Mouse (Mus musculus) gastrocnemius, postnatal 4 days (tissue): ENCODE data around the gene Slco2a1. TPM values are rescaled to one million over a fixed set of nuclear protein-coding genes. Genes with fewer than 3 reads are reported as not detected.

ENCODE experiments used
- DNase-seq, 2 experiments: peaks; one replicate each; pipeline ENCODE4 v3.0.0; 2021 to 2022; ENCODE audit warnings: low spot score in 2 of 2, mixed read lengths in 2 of 2
- long read RNA-seq, 2 experiments: library from polyadenylated mRNA; stranded (forward); transcript quantifications; one replicate each; pipeline ENCODE4 v2.0.0; 2021
- total RNA-seq, 2 experiments: library from RNA; stranded (reverse); gene quantifications; 2 replicates each; pipeline ENCODE4 v1.2.3; 2021

The Slco2a1 gene
- total RNA-seq, result 1 to 10 TPM in 1 of 2 experiments, under 1 TPM in 1; 0.93 to 1.9 TPM
- long read RNA-seq, experiment 1, full-length matches to known transcripts, result 1 of 3 reads
- long read RNA-seq, experiment 1, partial matches to known transcripts, result 0 of 3 reads
- long read RNA-seq, experiment 1, other reads (novel, unspliced or antisense), result 2 of 3 reads
- long read RNA-seq, experiment 2, full-length matches to known transcripts, result 2 of 6 reads
- long read RNA-seq, experiment 2, partial matches to known transcripts, result 2 of 6 reads
- long read RNA-seq, experiment 2, other reads (novel, unspliced or antisense), result 2 of 6 reads

GRCm38 (mm10) chr9:102988462-102988861 lies at the start of gene Slco2a1:
Gene Slco2a1 (plus strand): TSS chr9:102988712.
- no peak for DNase-seq

GRCm38 (mm10) chr9:102942221-102942620 lies 46.3 kb upstream of the Slco2a1 start:
- DNase-seq, result no peak

GRCm38 (mm10) chr9:102944891-102945290 lies 43.6 kb upstream of the Slco2a1 start:
- DNase-seq, result no peak

- no peak for DNase-seq
Measured at GRCm38 (mm10) chr9:102946469-102947015, 42.0 kb upstream of the Slco2a1 start.

- no peak for DNase-seq
Measured at GRCm38 (mm10) chr9:102948706-102949105, 39.8 kb upstream of the Slco2a1 start.

GRCm38 (mm10) chr9:102951091-102951994 lies 37.2 kb upstream of the Slco2a1 start:
- no peak for DNase-seq

GRCm38 (mm10) chr9:102955866-102956265 lies 32.6 kb upstream of the Slco2a1 start:
- DNase-seq, result no peak

GRCm38 (mm10) chr9:102958703-102959102 lies 29.8 kb upstream of the Slco2a1 start:
- no peak for DNase-seq

GRCm38 (mm10) chr9:102961356-102962092 lies 27.0 kb upstream of the Slco2a1 start:
- DNase-seq, result no peak

- DNase-seq, result no peak
Measured at GRCm38 (mm10) chr9:102962093-102962788, 26.3 kb upstream of the Slco2a1 start.

- DNase-seq, result no peak
Measured at GRCm38 (mm10) chr9:102963321-102963720, 25.2 kb upstream of the Slco2a1 start.

- no peak for DNase-seq
Measured at GRCm38 (mm10) chr9:102964644-102965043, 23.9 kb upstream of the Slco2a1 start.

- no peak for DNase-seq
Measured at GRCm38 (mm10) chr9:102972393-102973050, 16.0 kb upstream of the Slco2a1 start.

- no peak for DNase-seq
Measured at GRCm38 (mm10) chr9:102975887-102976286, 12.6 kb upstream of the Slco2a1 start.

GRCm38 (mm10) chr9:102977090-102977489 lies 11.4 kb upstream of the Slco2a1 start:
- no peak for DNase-seq

GRCm38 (mm10) chr9:102977791-102978492 lies 10.6 kb upstream of the Slco2a1 start:
- DNase-seq, result peak; percentile 30 to 64

- DNase-seq, result no peak
Measured at GRCm38 (mm10) chr9:102979011-102979700, 9.4 kb upstream of the Slco2a1 start.

GRCm38 (mm10) chr9:102979956-102980355 lies 8.6 kb upstream of the Slco2a1 start:
- DNase-seq, result no peak

- no peak for DNase-seq
Measured at GRCm38 (mm10) chr9:102980420-102980819, 8.1 kb upstream of the Slco2a1 start.
